ENCODE assay signal across 17 mouse cellular contexts in the genomic region with DNA sequence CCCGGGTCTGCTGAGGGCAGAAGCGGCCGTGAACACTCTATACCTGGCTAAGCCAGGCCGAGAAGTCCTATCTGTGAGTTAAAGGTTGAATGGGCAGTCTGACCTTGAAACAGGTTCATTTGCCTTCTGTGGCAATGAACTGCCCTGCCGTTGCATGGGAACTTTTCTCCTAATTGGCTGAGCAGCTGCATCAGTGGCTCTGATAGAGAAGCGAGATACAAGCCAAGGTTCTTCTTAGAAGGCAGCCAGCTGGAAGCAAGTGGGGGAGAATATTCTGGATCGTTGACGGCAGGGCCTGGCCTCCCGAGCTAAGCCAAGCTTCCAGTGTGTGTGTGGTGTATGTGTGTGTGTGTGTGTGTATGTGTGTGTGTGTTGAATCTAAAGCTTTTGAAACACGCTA. TPM values are rescaled to one million over a fixed set of nuclear protein-coding genes. Genes with fewer than 3 reads are reported as not detected.
DNase-seq lines count a peak whose midpoint lies in the region; ATAC-seq and TF ChIP-seq lines count a peak whose summit lies in the region.
"Had no signal": no experiment of that assay in that cellular context is flagged by ENCODE, and none has a peak within 500 bp of the region (broad histone marks: within the 10 kb centered on the region; RNA-seq: fewer than 3 reads in every experiment).

No protein-coding gene starts in this region.

- no peaks in the 10 kb centered on the region for H3K36me3 ChIP-seq in forebrain, postnatal 0 days (ENCODE audit: insufficient read depth)
- H3K36me3 ChIP-seq in forebrain, embryonic 16.5 days (ENCODE audit: control insufficient read depth, insufficient read depth) = no peaks in the 10 kb centered on the region
- no peaks in the 10 kb centered on the region for H3K36me3 ChIP-seq in kidney, embryonic 15.5 days
- H3K36me3 ChIP-seq: forebrain, embryonic 15.5 days; hindbrain, embryonic 10.5 days; intestine, embryonic 15.5 days; limb, embryonic 10.5 days; midbrain, embryonic 15.5 days; neural tube, embryonic 12.5 days had no signal

- no peaks in the 10 kb centered on the region for H3K9me3 ChIP-seq in forebrain, postnatal 0 days (ENCODE audit: low read length)
- no peaks in the 10 kb centered on the region for H3K9me3 ChIP-seq in forebrain, embryonic 16.5 days (ENCODE audit: control insufficient read depth, low read length)
- H3K9me3 ChIP-seq in kidney, embryonic 15.5 days (replicated peaks) = no peaks in the 10 kb centered on the region
- H3K9me3 ChIP-seq: forebrain, embryonic 15.5 days; hindbrain, embryonic 10.5 days; intestine, embryonic 15.5 days; limb, embryonic 10.5 days; midbrain, embryonic 15.5 days; neural tube, embryonic 12.5 days had no signal

- H3K4me2 ChIP-seq in forebrain, postnatal 0 days (ENCODE audit: low read depth) = no peak overlapping the region
- H3K4me2 ChIP-seq in forebrain, embryonic 16.5 days (ENCODE audit: low read length) = no peak overlapping the region
- no peak overlapping the region for H3K4me2 ChIP-seq in kidney, embryonic 15.5 days
- H3K4me2 ChIP-seq: forebrain, embryonic 15.5 days; intestine, embryonic 15.5 days; midbrain, embryonic 15.5 days; neural tube, embryonic 12.5 days had no signal

- no peak overlapping the region for H3K9ac ChIP-seq in forebrain, postnatal 0 days
- H3K9ac ChIP-seq in forebrain, embryonic 16.5 days (replicated peaks; ENCODE audit: low read depth, low read length) = no peak overlapping the region
- no peak overlapping the region for H3K9ac ChIP-seq in kidney, embryonic 15.5 days
- H3K9ac ChIP-seq: forebrain, embryonic 15.5 days; intestine, embryonic 15.5 days; midbrain, embryonic 15.5 days; neural tube, embryonic 12.5 days had no signal

- peak; percentile 56 for DNase-seq in forebrain, postnatal 0 days
- peak; percentile 60 for DNase-seq in kidney, postnatal 10 days
- DNase-seq in ovary, adult 18-20 months (ENCODE audit: low spot score) = peak; percentile 48
- no peak for DNase-seq in ovary, postnatal 36 days (ENCODE audit: low spot score)
- DNase-seq in cerebellum, adult 9-11 months = no peak
- DNase-seq: cerebellum, adult 18-20 months; layer of hippocampus, adult 9-11 months had no signal

- WGBS in forebrain, postnatal 0 days = 50% methylated on average over 10 of the region's 10 CpGs
- 59% methylated on average over 10 of the region's 10 CpGs for WGBS in forebrain, embryonic 16.5 days
- 64% methylated on average over 10 of the region's 10 CpGs for WGBS in kidney, embryonic 15.5 days

- H3K4me3 ChIP-seq in forebrain, postnatal 0 days (ENCODE audit: low read depth, low read length) = no peak overlapping the region
- no peak overlapping the region for H3K4me3 ChIP-seq in forebrain, embryonic 16.5 days (replicated peaks; ENCODE audit: low read length)
- no peak overlapping the region for H3K4me3 ChIP-seq in kidney, embryonic 15.5 days (replicated peaks)
- H3K4me3 ChIP-seq: forebrain, embryonic 15.5 days; hindbrain, embryonic 10.5 days; intestine, embryonic 15.5 days; limb, embryonic 10.5 days; midbrain, embryonic 15.5 days; neural tube, embryonic 12.5 days had no signal

- ATAC-seq in forebrain, postnatal 0 days = peak; percentile 62
- no peak for ATAC-seq in forebrain, embryonic 16.5 days
- no peak for ATAC-seq in kidney, embryonic 15.5 days (replicated peaks; ENCODE audit: low FRiP score)
- ATAC-seq: forebrain, embryonic 15.5 days; intestine, embryonic 15.5 days; midbrain, embryonic 15.5 days had no signal

- H3K27ac ChIP-seq in forebrain, postnatal 0 days (ENCODE audit: low read depth, low read length) = no peak overlapping the region
- no peak overlapping the region for H3K27ac ChIP-seq in forebrain, embryonic 16.5 days (ENCODE audit: low read length)
- H3K27ac ChIP-seq in kidney, embryonic 15.5 days = no peak overlapping the region
- H3K27ac ChIP-seq: forebrain, embryonic 15.5 days; hindbrain, embryonic 10.5 days; intestine, embryonic 15.5 days; limb, embryonic 10.5 days; midbrain, embryonic 15.5 days; neural tube, embryonic 12.5 days; stomach, postnatal 0 days had no signal

- TF ChIP-seq CTCF in forebrain, postnatal 0 days (IDR thresholded peaks at IDR 0.05; ENCODE audit: low read depth) = no peak

- H3K27me3 ChIP-seq in forebrain, postnatal 0 days (ENCODE audit: insufficient read depth, low read length) = no peaks in the 10 kb centered on the region
- H3K27me3 ChIP-seq in forebrain, embryonic 16.5 days (replicated peaks; ENCODE audit: control insufficient read depth, insufficient read depth, low read length) = no peaks in the 10 kb centered on the region
- H3K27me3 ChIP-seq in kidney, embryonic 15.5 days = no peaks in the 10 kb centered on the region
- H3K27me3 ChIP-seq: forebrain, embryonic 15.5 days; intestine, embryonic 15.5 days; midbrain, embryonic 15.5 days; neural tube, embryonic 12.5 days had no signal

- H3K4me1 ChIP-seq in forebrain, postnatal 0 days (ENCODE audit: insufficient read depth) = 0 out of 2 replicates have a peak, but pooled peaks cover 3% of the 10 kb centered on the region
- peaks cover 11% of the 10 kb centered on the region for H3K4me1 ChIP-seq in forebrain, embryonic 16.5 days (replicated peaks; ENCODE audit: control insufficient read depth, insufficient read depth, low read length)
- peaks cover 15% of the 10 kb centered on the region for H3K4me1 ChIP-seq in kidney, embryonic 15.5 days

RNA-seq across cellular contexts. Expression of a gene that starts 12.2 kb away (rescaled TPM):
- 577 and 690 TPM in 2 replicates for total RNA-seq in forebrain, postnatal 0 days (2014; rRNA removed)
- 229 and 259 TPM in 2 replicates for polyA plus RNA-seq in forebrain, postnatal 0 days (2015; fragmentation: Nextera tagmentation; extraction: Ambion mirVana)
- 165 and 223 TPM in 2 replicates for polyA plus RNA-seq in forebrain, embryonic 16.5 days (2015; fragmentation: Nextera tagmentation; extraction: Ambion mirVana)
- 132 and 162 TPM in 2 replicates for polyA plus RNA-seq in kidney, embryonic 15.5 days (2015; fragmentation: Nextera tagmentation; extraction: Ambion mirVana)

RNA-seq across cellular contexts. Expression of a gene that starts 46.2 kb away (rescaled TPM):
- total RNA-seq in forebrain, postnatal 0 days (2014; rRNA removed) = 3.9 and 5.6 TPM in 2 replicates
- 0.33 and 0.61 TPM in 2 replicates for polyA plus RNA-seq in forebrain, postnatal 0 days (2015; fragmentation: Nextera tagmentation; extraction: Ambion mirVana)
- 0.83 and 0.90 TPM in 2 replicates for polyA plus RNA-seq in forebrain, embryonic 16.5 days (2015; fragmentation: Nextera tagmentation; extraction: Ambion mirVana)
- polyA plus RNA-seq in kidney, embryonic 15.5 days (2015; fragmentation: Nextera tagmentation; extraction: Ambion mirVana) = 1.6 and 2.0 TPM in 2 replicates
- total RNA-seq: granulocyte monocyte progenitor cell, adult 5-6 weeks had no signal

Comparison
In these comparisons a context has a peak if more than half of its experiments do, and no peak if none do; other contexts are left out.
1. DNase-seq: peak in forebrain, postnatal 0 days (single experiment), kidney, postnatal 10 days (single experiment) and ovary, adult 18-20 months (single experiment); none in ovary, postnatal 36 days (single experiment) and cerebellum, adult 9-11 months (single experiment).